Mouse (Mus musculus) forebrain, embryonic 11.5 days (tissue): ENCODE measurements around the gene Grk1. TPM values are rescaled to one million over a fixed set of nuclear protein-coding genes. Genes with fewer than 3 reads are reported as not detected.
A peak's percentile ranks its signal among the peaks of the same experiment; 100 is the strongest.

Source experiments
- ATAC-seq: fragments of 200-750 bp; cut with Nextera tagmentation; replicated peaks from 2 replicates; pipeline ENCODE4 v1.8.0; 2017; ENCODE audit warnings: moderate TSS enrichment; ENCODE audit not compliant: low FRiP score
- DNase-seq: peaks from one replicate; pipeline ENCODE4 v3.0.0-alpha.2; 2017; ENCODE audit warnings: low spot score
- H3K27ac ChIP-seq: fragments of 300-500 bp; sonication (generic); 2 replicates; pipeline ENCODE4 v1.5.1; 2014; ENCODE audit warnings: low read depth, low read length
- H3K27me3 ChIP-seq: fragments of 300-500 bp; sonication (generic); 2 replicates; pipeline ENCODE4 v1.6.1; 2014; ENCODE audit warnings: mild to moderate bottlenecking, low read length, mixed read lengths; ENCODE audit not compliant: control insufficient read depth, insufficient read depth
- H3K36me3 ChIP-seq: fragments of 300-500 bp; sonication (generic); 2 replicates; pipeline ENCODE4 v1.6.1; 2014; ENCODE audit warnings: mild to moderate bottlenecking, low read length, moderate library complexity, mixed read lengths; ENCODE audit not compliant: control insufficient read depth, insufficient read depth
- H3K4me1 ChIP-seq: fragments of 300-500 bp; sonication (generic); replicated peaks from 2 replicates; pipeline ENCODE4 v1.6.1; 2014; ENCODE audit warnings: low read length, mixed read lengths; ENCODE audit not compliant: control insufficient read depth, insufficient read depth
- H3K4me2 ChIP-seq: fragments of 300-500 bp; sonication (generic); 2 replicates; pipeline ENCODE4 v1.6.1; 2014; ENCODE audit warnings: low read depth, mild to moderate bottlenecking, low read length, moderate library complexity, mixed read lengths; ENCODE audit not compliant: severe bottlenecking
- H3K4me3 ChIP-seq: fragments of 300-500 bp; sonication (generic); 2 replicates; pipeline ENCODE4 v1.5.1; 2014; ENCODE audit warnings: low read depth, low read length
- H3K9ac ChIP-seq: fragments of 300-500 bp; sonication (generic); 2 replicates; pipeline ENCODE4 v1.6.1; 2014; ENCODE audit warnings: low read length
- H3K9me3 ChIP-seq: fragments of 300-500 bp; sonication (generic); 2 replicates; pipeline ENCODE4 v1.6.1; 2016; ENCODE audit warnings: low read length, mixed read lengths; ENCODE audit not compliant: control insufficient read depth
- WGBS: fragments of 180-500 bp; shearing (Covaris S2); extraction: QIAGEN DNeasy Blood & Tissue Kit; methylation state at CpG from one replicate; pipeline ENCODE4 v1.1.7; 2014; 5-methylcytosine and 5-hydroxymethylcytosine counted together
- polyA plus RNA-seq: library from polyadenylated mRNA; unstranded; fragments of >200 nt; fragmentation: Nextera tagmentation; extraction: Ambion mirVana; gene quantifications from 2 replicates; pipeline ENCODE4 v1.2.1, GENCODE M21; 2014

Grk1 gene
- polyA plus RNA-seq, 1 experiment from 2014 or later, result 0.05 TPM

- WGBS, result 83% methylated on average over 13 of the region's 13 CpGs
- no peaks in the 10 kb centered on the region for H3K4me1 ChIP-seq
- no peak overlapping the region for H3K4me3 ChIP-seq
- no peaks in the 10 kb centered on the region for H3K9me3 ChIP-seq
- no peak overlapping the region for H3K4me2 ChIP-seq
- no peak for DNase-seq
- H3K27ac ChIP-seq, result no peak overlapping the region
- H3K36me3 ChIP-seq, result no peaks in the 10 kb centered on the region
- no peak overlapping the region for H3K9ac ChIP-seq
- H3K27me3 ChIP-seq, result no peaks in the 10 kb centered on the region
- no peak for ATAC-seq
Observed at GRCm38 (mm10) chr8:13386366-13386765, 18.5 kb upstream of the Grk1 start.

GRCm38 (mm10) chr8:13387728-13388127 is 17.2 kb upstream of the Grk1 start:
- no peak overlapping the region for H3K4me3 ChIP-seq
- no peaks in the 10 kb centered on the region for H3K9me3 ChIP-seq
- no peak overlapping the region for H3K27ac ChIP-seq
- DNase-seq, result no peak
- ATAC-seq, result no peak
- H3K36me3 ChIP-seq, result no peaks in the 10 kb centered on the region
- H3K9ac ChIP-seq, result no peak overlapping the region
- no peaks in the 10 kb centered on the region for H3K27me3 ChIP-seq
- 90% methylated on average over 8 of the region's 8 CpGs for WGBS
- H3K4me2 ChIP-seq, result no peak overlapping the region
- H3K4me1 ChIP-seq, result no peaks in the 10 kb centered on the region

- H3K4me1 ChIP-seq, result no peaks in the 10 kb centered on the region
- H3K27me3 ChIP-seq, result no peaks in the 10 kb centered on the region
- H3K27ac ChIP-seq, result no peak overlapping the region
- H3K4me2 ChIP-seq, result no peak overlapping the region
- ATAC-seq, result no peak
- H3K4me3 ChIP-seq, result no peak overlapping the region
- H3K36me3 ChIP-seq, result no peaks in the 10 kb centered on the region
- H3K9ac ChIP-seq, result no peak overlapping the region
- no peak for DNase-seq
- no peaks in the 10 kb centered on the region for H3K9me3 ChIP-seq
- WGBS, result 82% methylated on average over 2 of the region's 2 CpGs
Observed at GRCm38 (mm10) chr8:13388744-13389143, 16.1 kb upstream of the Grk1 start.

- H3K4me2 ChIP-seq, result no peak overlapping the region
- 89% methylated on average over 7 of the region's 7 CpGs for WGBS
- H3K4me1 ChIP-seq, result no peaks in the 10 kb centered on the region
- no peaks in the 10 kb centered on the region for H3K27me3 ChIP-seq
- H3K27ac ChIP-seq, result no peak overlapping the region
- no peak overlapping the region for H3K4me3 ChIP-seq
- H3K9ac ChIP-seq, result no peak overlapping the region
- no peaks in the 10 kb centered on the region for H3K9me3 ChIP-seq
- DNase-seq, result no peak
- no peak for ATAC-seq
- no peaks in the 10 kb centered on the region for H3K36me3 ChIP-seq
Observed at GRCm38 (mm10) chr8:13393869-13394268, 11.0 kb upstream of the Grk1 start.

- Histone ChIP-seq H3K4me3 (no peak within 1 kb of the TSS), H3K4me1 (no peaks in the 10 kb centered on the region), H3K27ac (no peak within 1 kb of the TSS), H3K27me3 (no peaks in the 10 kb centered on the region), H3K36me3 (no peaks in the 10 kb centered on the region), H3K4me2 (no peak within 1 kb of the TSS), H3K9me3 (no peaks in the 10 kb centered on the region), H3K9ac (no peak within 1 kb of the TSS)
- DNase-seq (no peak), ATAC-seq (no peak)
- 83% methylated on average over 5 of the region's 5 CpGs for WGBS
Observed at GRCm38 (mm10) chr8:13396725-13397124, 8.2 kb upstream of the Grk1 start, which contains the start of gene Atp4b. Atp4b (minus strand) TSS chr8:13396825.

- ATAC-seq, result no peak
- H3K27me3 ChIP-seq, result no peaks in the 10 kb centered on the region
- WGBS, result 81% methylated on average over 6 of the region's 6 CpGs
- H3K9ac ChIP-seq, result no peak overlapping the region
- H3K4me1 ChIP-seq, result no peaks in the 10 kb centered on the region
- H3K36me3 ChIP-seq, result no peaks in the 10 kb centered on the region
- no peak overlapping the region for H3K4me2 ChIP-seq
- no peak overlapping the region for H3K4me3 ChIP-seq
- DNase-seq, result no peak
- H3K9me3 ChIP-seq, result no peaks in the 10 kb centered on the region
- no peak overlapping the region for H3K27ac ChIP-seq
Observed at GRCm38 (mm10) chr8:13403517-13403916, 1.4 kb upstream of the Grk1 start.

- no peak overlapping the region for H3K27ac ChIP-seq
- H3K9me3 ChIP-seq, result no peaks in the 10 kb centered on the region
- no peak overlapping the region for H3K4me2 ChIP-seq
- ATAC-seq (no peak), DNase-seq (no peak)
- no peaks in the 10 kb centered on the region for H3K36me3 ChIP-seq
- no peak overlapping the region for H3K4me3 ChIP-seq
- H3K9ac ChIP-seq, result no peak overlapping the region
- no peaks in the 10 kb centered on the region for H3K27me3 ChIP-seq
- WGBS, result 68% methylated on average over 5 of the region's 5 CpGs
- no peaks in the 10 kb centered on the region for H3K4me1 ChIP-seq
Observed at GRCm38 (mm10) chr8:13406011-13406410, 1.1 kb downstream of the Grk1 start.

- ATAC-seq (no peak), DNase-seq (peak; percentile 86)
- H3K9ac ChIP-seq, result no peak overlapping the region
- H3K4me3 ChIP-seq, result no peak overlapping the region
- no peaks in the 10 kb centered on the region for H3K27me3 ChIP-seq
- WGBS, result 28% methylated on average over 6 of the region's 6 CpGs
- no peaks in the 10 kb centered on the region for H3K9me3 ChIP-seq
- no peak overlapping the region for H3K4me2 ChIP-seq
- no peaks in the 10 kb centered on the region for H3K36me3 ChIP-seq
- H3K4me1 ChIP-seq, result no peaks in the 10 kb centered on the region
- H3K27ac ChIP-seq, result no peak overlapping the region
Observed at GRCm38 (mm10) chr8:13411597-13411996, 6.7 kb downstream of the Grk1 start.

GRCm38 (mm10) chr8:13412891-13413558 is 8.1 kb downstream of the Grk1 start:
- H3K27ac ChIP-seq, result no peak overlapping the region
- H3K36me3 ChIP-seq, result no peaks in the 10 kb centered on the region
- H3K4me2 ChIP-seq, result no peak overlapping the region
- 64% methylated on average over 13 of the region's 13 CpGs for WGBS
- no peak for ATAC-seq
- H3K9ac ChIP-seq, result no peak overlapping the region
- H3K27me3 ChIP-seq, result no peaks in the 10 kb centered on the region
- no peak overlapping the region for H3K4me3 ChIP-seq
- no peaks in the 10 kb centered on the region for H3K4me1 ChIP-seq
- DNase-seq, result peak; percentile 79
- H3K9me3 ChIP-seq, result no peaks in the 10 kb centered on the region
